Mouse (Mus musculus): ENCODE data around the gene Gys1.
"Not testable (repeated sequence)": the region's sequence is repeated elsewhere in the genome, so short reads cannot be mapped to it uniquely, and the experiment has no call there.

The Gys1 gene

GRCm38 (mm10) chr7:45434203-45435015 is at the start of gene Gys1:
Gys1 (plus strand) TSS chr7:45434844.
- in situ Hi-C loops (cut with MboI; ENCODE audit: low sequenced_read_pairs) = no loop called here

- in situ Hi-C loops (cut with MboI; ENCODE audit: low sequenced_read_pairs) = no loop called here
Observed at GRCm38 (mm10) chr7:45386077-45386476, 48.6 kb upstream of the Gys1 start.

- in situ Hi-C loops (cut with MboI; ENCODE audit: low sequenced_read_pairs) = no loop called here
Observed at GRCm38 (mm10) chr7:45395129-45395541, 39.5 kb upstream of the Gys1 start.

GRCm38 (mm10) chr7:45395578-45396336 is 38.9 kb upstream of the Gys1 start, which contains the start of gene Snrnp70:
Snrnp70 (minus strand) TSS chr7:45395742.
- in situ Hi-C loops (cut with MboI; ENCODE audit: low sequenced_read_pairs) = no loop called here

- in situ Hi-C loops (cut with MboI; ENCODE audit: low sequenced_read_pairs) = not testable (repeated sequence)
Observed at GRCm38 (mm10) chr7:45396337-45396775, 38.3 kb upstream of the Gys1 start.

GRCm38 (mm10) chr7:45396787-45397186 is 37.9 kb upstream of the Gys1 start:
- in situ Hi-C loops (cut with MboI; ENCODE audit: low sequenced_read_pairs) = no loop called here

GRCm38 (mm10) chr7:45401521-45402085 is 33.0 kb upstream of the Gys1 start:
- in situ Hi-C loops (cut with MboI; ENCODE audit: low sequenced_read_pairs) = no loop called here

GRCm38 (mm10) chr7:45403532-45404261 is 30.9 kb upstream of the Gys1 start:
- in situ Hi-C loops (cut with MboI; ENCODE audit: low sequenced_read_pairs) = no loop called here

- in situ Hi-C loops (cut with MboI; ENCODE audit: low sequenced_read_pairs) = no loop called here
Observed at GRCm38 (mm10) chr7:45405091-45406075, 29.3 kb upstream of the Gys1 start, which contains the start of gene Kcna7. Kcna7 (plus strand) TSS chr7:45405653.

GRCm38 (mm10) chr7:45406157-45407156 is 28.2 kb upstream of the Gys1 start:
- in situ Hi-C loops (cut with MboI; ENCODE audit: low sequenced_read_pairs) = no loop called here

GRCm38 (mm10) chr7:45407836-45408235 is 26.8 kb upstream of the Gys1 start:
- in situ Hi-C loops (cut with MboI; ENCODE audit: low sequenced_read_pairs) = no loop called here

- in situ Hi-C loops (cut with MboI; ENCODE audit: low sequenced_read_pairs) = no loop called here
Observed at GRCm38 (mm10) chr7:45408351-45408750, 26.3 kb upstream of the Gys1 start.

- in situ Hi-C loops (cut with MboI; ENCODE audit: low sequenced_read_pairs) = no loop called here
Observed at GRCm38 (mm10) chr7:45408949-45409348, 25.7 kb upstream of the Gys1 start.

- in situ Hi-C loops (cut with MboI; ENCODE audit: low sequenced_read_pairs) = no loop called here
Observed at GRCm38 (mm10) chr7:45409497-45410163, 25.0 kb upstream of the Gys1 start.

GRCm38 (mm10) chr7:45412421-45412820 is 22.2 kb upstream of the Gys1 start:
- in situ Hi-C loops (cut with MboI; ENCODE audit: low sequenced_read_pairs) = no loop called here

- in situ Hi-C loops (cut with MboI; ENCODE audit: low sequenced_read_pairs) = no loop called here
Observed at GRCm38 (mm10) chr7:45413113-45413863, 21.4 kb upstream of the Gys1 start, which contains the start of gene Ntf5. Ntf5 (plus strand) TSS chr7:45413695.

Measured in CH12F3 (cell line).